Mouse (Mus musculus) embryonic fibroblast, embryonic 13.5 days (primary cell): ENCODE data around the gene Fgr. TPM values are rescaled to one million over a fixed set of nuclear protein-coding genes. Genes with fewer than 3 reads are reported as not detected.
A peak's percentile ranks its signal among the peaks of the same experiment; 100 is the strongest.

Source experiments
- H3K27ac ChIP-seq: 2 replicates; pipeline ENCODE4 v1.5.1; 2012; ENCODE audit warnings: low read length, control low read depth, inconsistent platforms; ENCODE audit not compliant: insufficient read depth
- H3K4me1 ChIP-seq: 2 replicates; pipeline ENCODE4 v1.6.1; 2011; ENCODE audit warnings: low read length; ENCODE audit not compliant: control insufficient read depth, insufficient read depth
- H3K4me3 ChIP-seq: 2 replicates; pipeline ENCODE4 v1.5.1; 2011; ENCODE audit warnings: mild to moderate bottlenecking, control low read depth, low read length; ENCODE audit not compliant: insufficient read depth
- CTCF ChIP-seq: IDR thresholded peaks from 2 replicates; pipeline ENCODE4 v1.5.1; 2011; ENCODE audit warnings: mild to moderate bottlenecking, control low read depth, low read length, moderate library complexity, borderline replicate concordance; ENCODE audit not compliant: insufficient read depth
- POLR2A ChIP-seq: IDR thresholded peaks from 2 replicates; pipeline ENCODE4 v1.6.1; 2011; ENCODE audit warnings: low read depth, mild to moderate bottlenecking, control low read depth, low read length, moderate library complexity
- polyA plus RNA-seq: library from polyadenylated mRNA; stranded (reverse); fragments of >200 nt; gene quantifications from 2 replicates; pipeline ENCODE4 v1.2.4, GENCODE M21; 2011; ENCODE audit warnings: low read depth; ENCODE audit not compliant: missing spikeins, insufficient read length

The Fgr gene
- polyA plus RNA-seq, 1 experiment: not detected

GRCm38 (mm10) chr4:133014088-133014487, 40.2 kb downstream of the Fgr start:
- Histone ChIP-seq H3K27ac (no peak overlapping the region; the same call in 1 of the 2 replicates), H3K4me1 (peaks cover 17% of the 10 kb centered on the region), H3K4me3 (no peak overlapping the region)
- no peak for TF ChIP-seq CTCF
- TF ChIP-seq POLR2A: no peak

DNA sequence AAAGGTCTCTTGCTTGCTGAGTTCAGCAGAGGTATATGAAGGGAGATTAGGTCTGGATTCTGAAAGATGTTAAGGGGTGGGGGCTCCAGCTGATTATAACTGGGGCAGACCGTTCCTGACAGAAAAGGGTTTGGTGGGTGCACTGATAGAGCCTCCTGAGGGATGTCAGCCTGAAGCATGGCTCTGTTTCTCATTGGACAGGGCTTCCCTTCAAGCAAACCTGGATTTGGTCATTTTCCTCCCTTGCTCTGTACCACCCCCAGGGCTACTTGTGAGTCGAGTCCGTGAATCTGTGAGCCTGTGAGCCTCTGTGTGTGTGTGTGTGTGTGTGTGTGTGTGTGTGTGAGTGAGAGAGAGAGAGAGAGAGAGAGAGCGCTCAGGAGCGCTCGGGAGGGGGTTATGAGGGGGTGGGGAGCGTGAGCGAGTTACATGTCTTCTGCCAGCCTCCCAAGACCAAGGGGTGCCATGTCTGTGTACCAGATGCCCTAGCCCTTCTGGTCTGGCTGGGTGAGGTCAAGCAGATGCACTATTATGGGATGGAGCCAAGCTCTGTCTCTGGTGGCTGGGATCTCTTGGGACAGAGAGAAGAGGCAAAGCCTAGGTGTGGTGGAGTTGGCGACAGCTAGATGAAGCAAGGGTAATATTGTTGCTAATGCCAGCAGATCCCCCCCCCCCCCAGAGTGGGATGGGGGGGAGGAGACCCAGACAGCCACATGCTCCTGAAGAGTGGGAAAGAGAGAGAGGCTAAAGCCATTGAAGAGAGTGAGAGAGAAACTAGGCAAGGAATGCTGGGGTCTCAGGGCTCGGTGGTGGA, 41.2 kb downstream of the Fgr start:
- Histone ChIP-seq H3K27ac (peak overlapping the region; percentile 72), H3K4me3 (no peak overlapping the region), H3K4me1 (peaks cover 18% of the 10 kb centered on the region)
- no peak for TF ChIP-seq CTCF
- TF ChIP-seq POLR2A: no peak

DNA sequence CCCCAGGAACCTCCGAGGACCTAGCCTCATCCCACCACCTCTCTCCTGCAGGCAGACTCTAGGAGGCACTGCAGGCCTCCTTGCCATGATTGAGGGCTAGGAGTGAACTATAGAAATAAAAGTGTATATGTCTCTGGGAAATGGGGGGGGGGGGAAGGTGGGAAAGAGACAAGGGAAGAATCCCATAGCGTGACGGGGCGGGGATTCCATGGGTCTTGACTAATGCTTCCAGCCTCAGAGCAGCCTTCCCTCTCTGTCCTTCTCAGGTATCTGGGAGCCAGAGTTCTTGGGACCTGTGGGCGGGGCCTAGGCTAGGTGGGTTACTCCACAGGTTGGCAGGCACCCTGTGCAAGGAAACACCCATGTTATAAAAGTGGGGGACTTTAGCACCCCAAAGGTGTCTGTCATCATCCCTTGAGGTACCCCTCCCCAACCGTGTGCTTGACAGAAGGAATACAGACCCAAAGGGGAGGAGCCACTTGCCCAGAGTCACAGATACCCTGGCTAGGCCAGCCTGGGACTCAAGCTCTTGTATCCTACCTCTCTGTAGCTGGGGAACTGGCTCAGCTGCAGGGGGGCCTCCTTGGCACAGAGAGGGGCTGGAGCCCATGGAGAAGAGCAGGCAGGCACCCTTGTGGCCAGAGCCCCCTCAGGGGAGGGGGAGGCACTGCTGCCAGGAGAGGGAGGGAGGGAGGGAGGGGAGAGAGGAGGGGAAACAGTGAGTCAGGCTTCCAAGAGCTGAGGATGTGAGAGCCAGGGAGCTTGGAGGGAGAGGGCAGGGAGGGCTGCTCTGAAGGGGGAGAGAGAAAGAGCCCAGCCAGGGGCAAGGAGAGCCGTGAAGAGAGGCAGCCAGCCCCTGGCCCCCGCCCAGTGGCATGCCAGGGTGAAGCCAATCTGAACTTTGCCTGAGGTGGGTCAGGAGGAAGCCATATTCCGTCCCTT, 42.1 kb downstream of the Fgr start:
- Histone ChIP-seq H3K4me1 (peaks cover 24% of the 10 kb centered on the region), H3K4me3 (no peak overlapping the region), H3K27ac (peak overlapping the region; percentile 87)
- TF ChIP-seq CTCF: peak; percentile 40; the same call in 1 of the 2 replicates
- TF ChIP-seq POLR2A: 0 out of 2 replicates have a peak, but pooled peaks have one; percentile 45

DNA sequence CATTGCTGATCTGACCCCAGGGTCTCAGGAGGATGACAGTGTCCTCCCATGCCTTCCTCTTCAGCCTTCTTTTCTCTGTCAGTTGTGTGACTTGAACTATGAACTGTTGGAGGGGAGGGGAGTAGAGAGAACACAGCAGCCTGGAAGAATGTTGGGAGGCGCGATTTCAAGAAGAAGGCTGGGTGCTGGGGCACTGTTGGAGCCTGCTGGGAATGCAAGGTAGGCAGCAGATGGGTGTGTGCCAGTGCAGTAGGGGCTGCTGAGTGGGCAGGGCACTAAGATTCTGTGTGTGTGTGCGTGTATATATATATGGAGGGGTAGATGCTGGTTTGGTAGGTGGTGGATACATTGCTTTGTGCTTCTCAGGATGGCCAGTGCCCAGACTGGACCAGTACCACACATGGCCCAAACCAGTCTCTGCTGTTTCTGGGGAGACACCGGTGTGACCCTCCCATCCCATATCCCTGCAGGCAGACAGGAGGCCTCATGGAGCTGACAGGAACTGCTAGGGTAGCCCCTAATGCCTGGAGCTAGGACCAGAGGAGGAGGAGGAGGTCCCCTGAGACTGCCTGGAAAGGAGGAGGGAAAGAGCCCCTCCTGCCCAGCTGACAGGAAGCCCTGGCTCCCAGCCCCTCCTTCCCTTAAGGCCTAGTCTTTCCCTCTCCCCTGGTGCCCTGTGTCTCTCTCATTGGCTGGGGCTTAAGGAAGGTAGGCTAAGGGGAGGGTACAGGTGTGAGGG, 43.0 kb downstream of the Fgr start:
- peak overlapping the region; percentile 87 for H3K27ac ChIP-seq
- TF ChIP-seq POLR2A (peak; percentile 11; the same call in 1 of the 2 replicates), CTCF (no peak)
- peaks cover 24% of the 10 kb centered on the region for H3K4me1 ChIP-seq
- no peak overlapping the region for H3K4me3 ChIP-seq

DNA sequence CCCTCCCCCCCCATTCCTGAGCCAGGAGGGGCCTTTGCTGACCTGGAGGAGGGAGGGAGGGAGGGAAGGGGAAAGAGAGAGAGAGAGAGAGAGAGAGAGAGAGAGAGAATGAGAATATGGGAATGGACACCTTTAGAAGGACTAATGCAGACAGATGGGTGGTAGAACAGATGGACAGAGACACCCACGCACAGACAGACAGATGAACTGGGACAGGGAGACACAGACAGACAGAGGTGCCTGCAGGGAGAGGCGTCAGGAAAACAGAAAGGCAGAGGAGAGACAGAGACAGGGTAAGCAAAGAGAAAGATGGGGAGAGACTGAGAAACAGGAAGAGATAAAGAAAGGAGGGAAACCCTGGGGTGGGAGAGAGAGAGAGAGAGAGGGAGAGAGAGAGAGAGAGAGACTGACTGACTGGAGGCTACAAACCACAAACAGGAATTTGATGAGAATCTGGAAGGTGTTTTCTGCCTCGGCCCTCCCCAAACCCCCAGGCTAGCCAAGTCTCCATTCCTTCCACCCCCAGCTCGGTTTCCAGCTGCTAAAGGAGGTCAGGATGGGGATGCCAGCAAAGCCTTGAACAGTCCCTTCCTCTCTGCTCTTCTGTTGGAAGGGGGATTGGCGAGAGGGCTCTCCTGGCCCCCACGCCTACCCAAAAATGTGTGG, 43.8 kb downstream of the Fgr start:
- TF ChIP-seq POLR2A (no peak; the same call in 1 of the 2 replicates), CTCF (no peak)
- H3K4me1 ChIP-seq: peaks cover 30% of the 10 kb centered on the region
- no peak overlapping the region for H3K4me3 ChIP-seq
- H3K27ac ChIP-seq: peak overlapping the region; percentile 87

DNA sequence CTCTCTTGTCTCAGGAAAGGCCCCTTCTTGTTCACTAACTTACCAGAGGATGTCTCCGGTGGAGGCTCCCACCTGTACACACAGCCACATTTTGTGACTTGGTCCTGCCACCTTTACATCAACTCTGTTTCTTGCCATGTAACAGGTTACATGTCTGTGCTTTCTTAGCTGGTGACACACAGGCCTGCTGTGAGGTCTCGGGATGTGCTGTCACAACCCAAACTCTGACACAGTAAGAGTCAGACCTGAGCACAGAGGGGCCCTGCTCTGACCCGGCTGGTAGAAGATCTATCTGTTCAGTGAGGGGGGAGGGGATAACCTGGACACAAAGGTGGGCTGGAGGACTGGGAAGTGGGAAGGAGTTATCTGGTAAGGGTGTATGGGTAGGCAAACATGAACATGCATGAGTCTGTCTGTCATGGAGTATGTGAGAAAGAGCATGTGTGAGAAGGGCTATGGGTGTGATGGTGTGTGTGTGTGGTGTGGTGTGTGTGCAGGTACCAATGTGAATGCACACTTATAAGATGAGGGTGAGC, 44.4 kb downstream of the Fgr start:
- Histone ChIP-seq H3K4me3 (no peak overlapping the region), H3K27ac (peak overlapping the region; percentile 87), H3K4me1 (peaks cover 30% of the 10 kb centered on the region)
- TF ChIP-seq POLR2A (no peak), CTCF (no peak)

DNA sequence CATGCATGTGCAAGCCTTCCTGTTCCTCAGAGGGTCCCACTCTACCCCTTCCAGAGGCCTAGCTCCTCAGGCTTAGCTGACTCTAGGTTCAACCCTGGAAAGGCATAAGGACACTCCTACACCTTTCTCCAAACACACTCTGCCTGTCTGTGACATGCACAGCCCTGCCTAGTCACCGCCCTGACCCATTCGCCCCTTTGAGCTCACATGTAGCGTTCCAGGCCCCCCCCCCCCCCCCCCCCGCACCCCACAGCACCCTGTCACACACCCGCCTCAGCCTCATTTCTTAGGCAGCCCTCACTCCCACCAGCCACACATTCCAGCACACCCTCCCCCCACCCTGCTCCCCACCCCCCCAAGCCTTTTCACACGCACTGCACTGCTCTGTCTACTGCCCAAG, 46.8 kb downstream of the Fgr start:
- Histone ChIP-seq H3K4me1 (peaks cover 37% of the 10 kb centered on the region), H3K27ac (peak overlapping the region; percentile 48), H3K4me3 (no peak overlapping the region)
- TF ChIP-seq CTCF: no peak
- no peak for TF ChIP-seq POLR2A

DNA sequence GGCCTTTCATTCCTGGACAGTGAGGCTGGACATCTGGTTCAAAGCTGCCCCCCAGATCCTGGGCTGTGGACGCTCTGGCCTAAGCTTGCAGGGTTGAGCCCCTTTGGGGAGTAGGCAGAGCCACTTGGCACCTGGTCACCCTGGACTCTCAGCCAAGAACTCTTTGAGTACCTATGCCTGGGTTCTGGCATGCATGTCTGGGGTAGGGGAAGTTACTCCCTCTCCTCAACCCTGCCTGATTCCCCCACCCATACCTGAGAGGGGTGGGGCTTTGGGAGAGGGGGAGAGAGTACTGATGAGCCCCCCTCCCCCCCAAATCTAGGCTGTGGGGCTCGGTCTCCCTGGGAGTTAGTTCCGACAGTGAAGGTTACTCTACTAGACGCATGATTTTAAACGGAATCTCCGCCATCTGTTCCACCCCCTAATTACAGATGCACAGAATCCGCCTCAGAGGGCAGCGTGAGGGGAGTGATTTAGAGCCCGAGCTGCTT, 47.3 kb downstream of the Fgr start:
- no peak overlapping the region for H3K4me3 ChIP-seq

More for the DNA sequence above, 47.3 kb downstream of the Fgr start:
- no peak for TF ChIP-seq POLR2A
- TF ChIP-seq CTCF: no peak
- Histone ChIP-seq H3K4me1 (peaks cover 42% of the 10 kb centered on the region), H3K27ac (peak overlapping the region; percentile 11)
